Mouse (Mus musculus) R1 (cell line): ENCODE measurements around the gene Acsm1.
"Not testable (repeated sequence)": the region's sequence is repeated elsewhere in the genome, so short reads cannot be mapped to it uniquely, and the experiment has no call there.

ENCODE experiments used
- DNase-seq: peaks from one replicate; pipeline ENCODE4 v3.0.0-alpha.2; 2018; ENCODE audit warnings: low read depth, low spot score

The Acsm1 gene

GRCm38 (mm10) chr7:119606664-119607076 is at the start of gene Acsm1:
Acsm1 (plus strand) TSS chr7:119607026.
- DNase-seq: no peak

- DNase-seq: no peak
These were observed 46.9 kb upstream of the Acsm1 start for GRCm38 (mm10) chr7:119559789-119560451.

- DNase-seq: no peak
These were observed 46.4 kb upstream of the Acsm1 start for GRCm38 (mm10) chr7:119560452-119560835.

- DNase-seq: no peak
These were observed 45.4 kb upstream of the Acsm1 start for GRCm38 (mm10) chr7:119561441-119561840.

- not testable (repeated sequence) for DNase-seq
These were observed 44.4 kb upstream of the Acsm1 start for GRCm38 (mm10) chr7:119562476-119562875.

GRCm38 (mm10) chr7:119594530-119595107 is 12.2 kb upstream of the Acsm1 start:
- no peak for DNase-seq

GRCm38 (mm10) chr7:119595306-119595705 is 11.5 kb upstream of the Acsm1 start:
- DNase-seq: peak; percentile 54

- DNase-seq: no peak
These were observed 10.3 kb upstream of the Acsm1 start for GRCm38 (mm10) chr7:119596536-119596935.

- no peak for DNase-seq
These were observed 5.5 kb upstream of the Acsm1 start for GRCm38 (mm10) chr7:119601195-119601953.

GRCm38 (mm10) chr7:119601954-119602317 is 4.9 kb upstream of the Acsm1 start:
- DNase-seq: no peak

- no peak for DNase-seq
These were observed 1.8 kb upstream of the Acsm1 start for GRCm38 (mm10) chr7:119604903-119605483.

- DNase-seq: no peak
These were observed 731 bp upstream of the Acsm1 start for GRCm38 (mm10) chr7:119605926-119606663.

- no peak for DNase-seq
These were observed 1.1 kb downstream of the Acsm1 start for GRCm38 (mm10) chr7:119607796-119608515.

GRCm38 (mm10) chr7:119616531-119616930 is 9.7 kb downstream of the Acsm1 start:
- DNase-seq: no peak

- no peak for DNase-seq
These were observed 10.8 kb downstream of the Acsm1 start for GRCm38 (mm10) chr7:119617593-119617992.

- DNase-seq: no peak
These were observed 11.5 kb downstream of the Acsm1 start for GRCm38 (mm10) chr7:119618209-119618935.

GRCm38 (mm10) chr7:119620157-119620556 is 13.3 kb downstream of the Acsm1 start:
- no peak for DNase-seq

GRCm38 (mm10) chr7:119638773-119639172 is 31.9 kb downstream of the Acsm1 start:
- no peak for DNase-seq

GRCm38 (mm10) chr7:119642307-119642706 is 35.5 kb downstream of the Acsm1 start:
- DNase-seq: no peak

GRCm38 (mm10) chr7:119667893-119668292 is 61.1 kb downstream of the Acsm1 start:
- no peak for DNase-seq
